Mouse (Mus musculus): ENCODE results near the gene Gpx3. TPM values are rescaled to one million over a fixed set of nuclear protein-coding genes. Genes with fewer than 3 reads are reported as not detected.

Gene Gpx3
- total and polyA plus RNA-seq, 2 experiments from 2014 or later: 28.5 to 78.0 TPM

DNA sequence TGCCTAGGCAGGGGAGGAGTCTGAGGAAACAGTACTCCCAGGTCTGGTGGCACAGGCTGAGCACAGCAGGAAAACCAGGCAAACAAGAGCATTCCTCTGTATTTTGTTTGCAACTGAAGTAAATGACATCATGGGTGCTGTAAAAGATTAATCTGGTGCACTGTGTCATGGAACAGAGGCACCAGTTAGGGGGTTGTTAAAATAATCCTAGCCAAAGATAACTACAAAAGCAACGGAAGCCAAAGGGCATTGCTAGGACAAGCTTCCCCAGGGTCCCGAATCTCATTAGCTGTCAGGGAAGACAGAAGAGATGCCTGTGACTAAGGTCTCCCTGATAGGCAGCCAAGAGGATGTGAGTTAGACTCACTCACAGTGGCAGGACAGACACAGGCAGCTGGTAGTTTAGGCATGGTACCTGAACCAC lies 21.2 kb upstream of the Gpx3 start:
- peak; percentile 20 for DNase-seq (ENCODE audit: low spot score)
- H3K27ac ChIP-seq: no peak overlapping the region
- 8% methylated on average over 2 of the region's 2 CpGs for WGBS
- TF ChIP-seq CTCF (IDR thresholded peaks at IDR 0.05; ENCODE audit: low read depth): no peak
- no peaks in the 10 kb centered on the region for H3K36me3 ChIP-seq (ENCODE audit: insufficient read depth, low read length)
- no peaks in the 10 kb centered on the region for H3K9me3 ChIP-seq (ENCODE audit: low read length)
- no peak for ATAC-seq
- H3K4me3 ChIP-seq (ENCODE audit: low read length): no peak overlapping the region
- no peak overlapping the region for H3K9ac ChIP-seq (replicated peaks; ENCODE audit: low read length)
- no peaks in the 10 kb centered on the region for H3K4me1 ChIP-seq (ENCODE audit: insufficient read depth, low read length)
- H3K27me3 ChIP-seq (ENCODE audit: insufficient read depth, low read length): no peaks in the 10 kb centered on the region
- H3K4me2 ChIP-seq (ENCODE audit: low read depth, low read length): no peak overlapping the region

DNA sequence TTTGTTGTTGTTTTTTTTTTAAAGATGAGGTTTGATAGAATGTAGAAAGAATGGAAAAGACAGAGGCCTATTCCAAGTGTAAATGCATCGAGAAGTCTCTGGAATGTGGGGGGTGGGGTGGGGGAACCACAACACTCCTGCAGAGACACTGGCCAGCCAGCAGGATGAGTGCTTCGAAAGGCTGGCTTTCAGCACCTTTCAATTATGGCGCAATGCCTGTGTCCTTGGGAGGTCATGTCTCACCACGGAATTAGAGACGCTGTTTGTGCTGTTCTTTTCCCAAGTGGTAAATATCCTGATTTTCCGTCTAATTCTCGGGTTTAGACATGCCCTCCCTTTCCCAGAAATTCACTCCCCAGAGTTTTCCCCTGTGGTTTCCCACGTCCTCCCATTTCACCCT lies 19.6 kb upstream of the Gpx3 start:
- 32% methylated on average over 8 of the region's 8 CpGs for WGBS
- no peak overlapping the region for H3K4me3 ChIP-seq (ENCODE audit: low read length)
- DNase-seq (ENCODE audit: low spot score) (peak; percentile 16), ATAC-seq (no peak)
- peak; percentile 16; the same call in 1 of the 2 replicates for TF ChIP-seq CTCF (IDR thresholded peaks at IDR 0.05; ENCODE audit: low read depth)
- H3K36me3 ChIP-seq (ENCODE audit: insufficient read depth, low read length): no peaks in the 10 kb centered on the region
- H3K27ac ChIP-seq: no peak overlapping the region
- no peak overlapping the region for H3K9ac ChIP-seq (replicated peaks; ENCODE audit: low read length)
- no peak overlapping the region for H3K4me2 ChIP-seq (ENCODE audit: low read depth, low read length)
- no peaks in the 10 kb centered on the region for H3K9me3 ChIP-seq (ENCODE audit: low read length)
- H3K4me1 ChIP-seq (ENCODE audit: insufficient read depth, low read length): no peaks in the 10 kb centered on the region
- H3K27me3 ChIP-seq (ENCODE audit: insufficient read depth, low read length): no peaks in the 10 kb centered on the region

DNA sequence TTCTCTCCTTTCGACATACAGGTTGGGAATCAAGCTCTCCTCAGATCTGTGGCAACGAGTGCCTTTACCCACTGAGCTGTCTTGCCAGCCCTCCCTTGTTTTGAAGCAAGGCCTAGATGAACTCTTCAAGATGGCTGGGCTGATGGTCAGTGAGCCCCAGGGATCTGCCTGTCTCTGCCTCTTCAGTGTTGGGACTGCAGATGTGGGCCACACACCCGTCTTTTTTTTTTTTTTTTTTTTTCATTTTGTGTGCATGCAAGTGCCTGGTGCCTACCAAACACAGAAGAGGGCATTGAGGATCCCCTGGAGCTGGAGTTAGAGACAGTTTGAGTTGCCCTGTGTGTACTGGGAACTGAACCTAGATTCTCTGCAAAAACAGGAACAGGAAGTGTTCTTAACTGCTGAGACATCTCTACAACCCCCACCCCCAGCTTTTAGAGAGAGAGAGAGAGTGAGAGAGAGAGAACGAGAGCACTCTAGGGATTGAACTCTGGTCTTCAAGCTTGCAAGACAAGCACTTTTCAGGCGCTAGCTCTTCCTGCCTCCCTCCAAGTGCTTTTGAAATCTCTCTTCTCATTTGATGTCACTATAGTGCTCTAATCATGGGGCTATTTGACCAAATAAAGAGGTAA lies 17.9 kb upstream of the Gpx3 start:
- H3K9ac ChIP-seq (replicated peaks; ENCODE audit: low read length): no peak overlapping the region
- H3K4me3 ChIP-seq (ENCODE audit: low read length): no peak overlapping the region
- no peaks in the 10 kb centered on the region for H3K9me3 ChIP-seq (ENCODE audit: low read length)
- 72% methylated on average over 5 of the region's 5 CpGs for WGBS
- H3K27me3 ChIP-seq (ENCODE audit: insufficient read depth, low read length): no peaks in the 10 kb centered on the region
- H3K27ac ChIP-seq: peak overlapping the region; percentile 41; the same call in 1 of the 2 replicates
- no peak for DNase-seq (ENCODE audit: low spot score)
- no peaks in the 10 kb centered on the region for H3K36me3 ChIP-seq (ENCODE audit: insufficient read depth, low read length)
- no peak for ATAC-seq
- no peak for TF ChIP-seq CTCF (IDR thresholded peaks at IDR 0.05; ENCODE audit: low read depth)
- H3K4me2 ChIP-seq (ENCODE audit: low read depth, low read length): no peak overlapping the region
- H3K4me1 ChIP-seq (ENCODE audit: insufficient read depth, low read length): no peaks in the 10 kb centered on the region

DNA sequence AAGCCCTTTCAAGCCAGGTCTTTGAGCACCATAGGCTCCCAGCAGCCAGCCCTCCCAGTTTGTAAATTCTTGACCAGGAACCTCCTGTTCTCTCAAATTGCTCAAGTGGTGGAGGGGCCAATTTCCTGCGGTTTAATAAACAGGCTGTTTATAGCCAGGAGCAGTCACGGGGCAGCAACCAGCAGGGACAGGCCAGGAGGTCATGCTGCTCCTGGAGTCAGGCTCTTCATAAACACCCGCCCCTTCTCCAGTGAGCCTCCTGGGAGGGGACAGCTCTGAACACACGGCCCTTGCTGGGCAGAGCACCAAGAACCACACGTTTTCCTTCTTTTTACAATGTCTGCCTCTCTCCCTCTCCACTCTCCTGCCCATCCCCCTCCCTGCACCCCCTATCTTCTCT lies 17.3 kb upstream of the Gpx3 start:
- no peaks in the 10 kb centered on the region for H3K27me3 ChIP-seq (ENCODE audit: insufficient read depth, low read length)
- H3K9me3 ChIP-seq (ENCODE audit: low read length): no peaks in the 10 kb centered on the region
- H3K4me2 ChIP-seq (ENCODE audit: low read depth, low read length): no peak overlapping the region
- H3K36me3 ChIP-seq (ENCODE audit: insufficient read depth, low read length): no peaks in the 10 kb centered on the region
- TF ChIP-seq CTCF (IDR thresholded peaks at IDR 0.05; ENCODE audit: low read depth): no peak
- peak overlapping the region; percentile 41; the same call in 1 of the 2 replicates for H3K27ac ChIP-seq
- H3K9ac ChIP-seq (replicated peaks; ENCODE audit: low read length): no peak overlapping the region
- no peak overlapping the region for H3K4me3 ChIP-seq (ENCODE audit: low read length)
- ATAC-seq (no peak), DNase-seq (ENCODE audit: low spot score) (peak; percentile 37)
- H3K4me1 ChIP-seq (ENCODE audit: insufficient read depth, low read length): no peaks in the 10 kb centered on the region
- 30% methylated on average over 5 of the region's 5 CpGs for WGBS

DNA sequence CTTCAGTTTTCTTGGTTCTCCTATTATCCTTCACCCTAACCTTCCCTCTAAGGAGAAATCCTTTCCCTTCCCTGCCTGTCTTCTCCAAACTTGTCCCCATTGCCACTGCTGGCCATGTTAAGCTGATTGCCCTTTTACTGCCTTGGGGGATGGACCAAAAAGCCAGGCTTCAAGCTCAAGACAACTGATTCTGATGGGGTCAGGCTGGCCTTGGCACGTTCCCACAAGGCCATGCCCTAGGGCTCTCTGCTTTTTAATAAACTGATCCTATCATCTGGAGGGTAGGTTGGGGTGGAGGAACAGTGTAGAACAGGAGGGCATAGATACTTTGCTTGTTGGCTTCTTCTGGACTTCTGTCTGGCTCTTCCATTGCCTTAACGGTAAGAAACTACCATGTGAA lies 16.8 kb upstream of the Gpx3 start:
- H3K27ac ChIP-seq: no peak overlapping the region
- H3K4me1 ChIP-seq (ENCODE audit: insufficient read depth, low read length): no peaks in the 10 kb centered on the region
- ATAC-seq: no peak
- H3K36me3 ChIP-seq (ENCODE audit: insufficient read depth, low read length): no peaks in the 10 kb centered on the region
- H3K9me3 ChIP-seq (ENCODE audit: low read length): no peaks in the 10 kb centered on the region
- TF ChIP-seq CTCF (IDR thresholded peaks at IDR 0.05; ENCODE audit: low read depth): no peak
- 94% methylated on average over 2 of the region's 2 CpGs for WGBS
- no peak overlapping the region for H3K4me2 ChIP-seq (ENCODE audit: low read depth, low read length)
- no peaks in the 10 kb centered on the region for H3K27me3 ChIP-seq (ENCODE audit: insufficient read depth, low read length)
- no peak overlapping the region for H3K9ac ChIP-seq (replicated peaks; ENCODE audit: low read length)
- H3K4me3 ChIP-seq (ENCODE audit: low read length): no peak overlapping the region
- DNase-seq (ENCODE audit: low spot score): no peak

DNA sequence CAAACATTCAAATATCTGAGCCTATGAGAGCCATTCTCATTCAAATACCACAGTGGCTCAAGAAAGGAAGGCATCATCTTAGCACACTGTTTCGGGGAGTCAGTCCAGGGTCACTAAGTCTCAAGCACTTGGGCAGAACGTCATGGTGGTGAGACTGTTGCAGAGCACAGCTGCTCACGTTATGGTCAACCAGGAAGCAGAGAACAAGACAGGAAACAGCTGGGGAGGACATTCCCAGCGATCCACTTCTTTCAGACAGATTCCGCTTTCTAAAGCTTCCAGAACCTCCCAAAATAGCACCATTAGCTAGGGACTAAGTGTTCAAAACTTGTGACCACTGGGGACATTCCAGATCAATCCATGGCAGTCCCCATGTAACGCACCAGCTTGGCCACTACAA lies 14.3 kb upstream of the Gpx3 start:
- Histone ChIP-seq H3K4me1 (ENCODE audit: insufficient read depth, low read length) (no peaks in the 10 kb centered on the region), H3K4me3 (ENCODE audit: low read length) (no peak overlapping the region), H3K27me3 (ENCODE audit: insufficient read depth, low read length) (no peaks in the 10 kb centered on the region), H3K36me3 (ENCODE audit: insufficient read depth, low read length) (no peaks in the 10 kb centered on the region), H3K9ac (replicated peaks; ENCODE audit: low read length) (no peak overlapping the region), H3K4me2 (ENCODE audit: low read depth, low read length) (no peak overlapping the region), H3K27ac (no peak overlapping the region), H3K9me3 (ENCODE audit: low read length) (no peaks in the 10 kb centered on the region)
- ATAC-seq (no peak), DNase-seq (ENCODE audit: low spot score) (no peak)
- WGBS: 86% methylated on average over 6 of the region's 6 CpGs
- no peak for TF ChIP-seq CTCF (IDR thresholded peaks at IDR 0.05; ENCODE audit: low read depth)

DNA sequence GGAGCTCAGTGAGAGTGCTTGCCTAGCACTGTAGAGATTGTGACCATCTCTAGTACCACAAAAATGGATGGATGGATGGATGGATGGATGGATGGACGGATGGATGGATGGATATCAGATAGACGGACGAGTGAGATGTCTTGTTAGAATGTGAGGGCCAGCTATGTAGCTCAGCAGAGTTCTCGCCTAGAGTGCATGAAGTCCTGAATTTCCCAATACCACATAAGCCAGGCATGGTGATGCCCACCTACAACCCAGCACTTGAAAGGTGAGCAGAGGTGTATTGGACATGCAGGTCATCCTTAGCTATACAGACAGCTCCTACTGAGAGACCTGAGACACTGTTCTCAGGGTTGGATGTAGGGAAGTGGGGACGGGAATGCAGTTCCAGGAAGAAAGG lies 10.9 kb upstream of the Gpx3 start:
- DNase-seq (ENCODE audit: low spot score) (no peak), ATAC-seq (no peak)
- TF ChIP-seq CTCF (IDR thresholded peaks at IDR 0.05; ENCODE audit: low read depth): no peak
- Histone ChIP-seq H3K9ac (replicated peaks; ENCODE audit: low read length) (no peak overlapping the region), H3K36me3 (ENCODE audit: insufficient read depth, low read length) (no peaks in the 10 kb centered on the region), H3K4me1 (ENCODE audit: insufficient read depth, low read length) (no peaks in the 10 kb centered on the region), H3K27ac (no peak overlapping the region), H3K27me3 (ENCODE audit: insufficient read depth, low read length) (no peaks in the 10 kb centered on the region), H3K4me2 (ENCODE audit: low read depth, low read length) (no peak overlapping the region), H3K9me3 (ENCODE audit: low read length) (no peaks in the 10 kb centered on the region), H3K4me3 (ENCODE audit: low read length) (no peak overlapping the region)
- 83% methylated on average over 5 of the region's 5 CpGs for WGBS

Measured in hindbrain, postnatal 0 days (tissue).